In the genomic region with DNA sequence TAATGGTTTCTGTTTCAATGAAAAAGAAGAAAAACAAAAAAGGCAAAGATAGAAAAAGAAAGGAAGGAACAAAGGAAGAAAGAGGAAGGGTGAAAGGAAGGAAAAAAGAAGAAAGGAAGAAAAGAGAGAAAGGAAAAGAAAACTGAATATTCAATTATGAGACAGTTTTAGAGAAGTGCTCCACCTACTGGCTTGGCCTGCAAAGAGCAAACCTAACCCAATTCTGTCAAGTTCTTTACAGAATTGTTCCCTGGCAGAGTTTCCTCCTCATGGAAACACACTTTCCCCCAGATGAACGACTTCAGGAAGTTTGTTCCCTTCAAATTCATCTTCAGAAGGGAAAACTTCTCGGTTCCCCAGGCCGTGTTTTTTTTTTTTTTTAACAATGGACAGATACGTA, we compare ENCODE assay signal across 12 mouse cellular contexts. TPM values are rescaled to one million over a fixed set of nuclear protein-coding genes. Genes with fewer than 3 reads are reported as not detected.
DNase-seq lines count a peak whose midpoint lies in the region; ATAC-seq and TF ChIP-seq lines count a peak whose summit lies in the region.
"Had no signal": no experiment of that assay in that cellular context is flagged by ENCODE, and none has a peak within 500 bp of the region (broad histone marks: within the 10 kb centered on the region; RNA-seq: fewer than 3 reads in every experiment).

No protein-coding gene starts in this region.

- TF ChIP-seq CTCF in kidney, adult 2 months (conservative IDR thresholded peaks at IDR 0.05; ENCODE audit: insufficient read depth, insufficient read length, low read depth, low read length): no peak

- no peak overlapping the region for H3K4me3 ChIP-seq in kidney, adult 2 months (ENCODE audit: insufficient read depth, low read depth, low read length)
- no peak overlapping the region for H3K4me3 ChIP-seq in kidney, embryonic 14.5 days (ENCODE audit: low read length)
- no peak overlapping the region for H3K4me3 ChIP-seq in embryonic facial prominence, embryonic 14.5 days (ENCODE audit: low read depth, low read length)
- H3K4me3 ChIP-seq: myocyte had no signal

- no peaks in the 10 kb centered on the region for H3K27me3 ChIP-seq in kidney, adult 2 months (replicated peaks; ENCODE audit: control insufficient read depth, insufficient read depth, low read length)
- no peaks in the 10 kb centered on the region for H3K27me3 ChIP-seq in kidney, embryonic 14.5 days (ENCODE audit: control insufficient read depth, insufficient read depth, low read length)
- no peaks in the 10 kb centered on the region for H3K27me3 ChIP-seq in embryonic facial prominence, embryonic 14.5 days (replicated peaks; ENCODE audit: control insufficient read depth, insufficient read depth, low read length)

- ATAC-seq in kidney, embryonic 14.5 days (ENCODE audit: low FRiP score, low TSS enrichment): no peak
- ATAC-seq in embryonic facial prominence, embryonic 14.5 days (ENCODE audit: low read depth): no peak

- 26% methylated on average over 4 of the region's 4 CpGs for WGBS in kidney, adult 2 months
- 32% methylated on average over 4 of the region's 4 CpGs for WGBS in kidney, embryonic 14.5 days
- WGBS in embryonic facial prominence, embryonic 14.5 days: 29% methylated on average over 4 of the region's 4 CpGs

- H3K9ac ChIP-seq in kidney, embryonic 14.5 days (ENCODE audit: low read depth, low read length): no peak overlapping the region
- no peak overlapping the region for H3K9ac ChIP-seq in embryonic facial prominence, embryonic 14.5 days (ENCODE audit: low read depth, low read length)

- H3K36me3 ChIP-seq in kidney, adult 2 months (ENCODE audit: control insufficient read depth, insufficient read depth, low read length): no peaks in the 10 kb centered on the region
- no peaks in the 10 kb centered on the region for H3K36me3 ChIP-seq in kidney, embryonic 14.5 days (ENCODE audit: control insufficient read depth, insufficient read depth, low read length)
- no peaks in the 10 kb centered on the region for H3K36me3 ChIP-seq in embryonic facial prominence, embryonic 14.5 days (ENCODE audit: control insufficient read depth, insufficient read depth, low read length)

- no peak overlapping the region for H3K4me2 ChIP-seq in kidney, embryonic 14.5 days (replicated peaks; ENCODE audit: low read depth, low read length)
- no peak overlapping the region for H3K4me2 ChIP-seq in embryonic facial prominence, embryonic 14.5 days (ENCODE audit: low read depth, low read length)

- peak; percentile 9 for DNase-seq in kidney, adult 2 months
- peak; percentile 29 for DNase-seq in thymus, postnatal 0 days (ENCODE audit: low spot score)
- no peak for DNase-seq in thymus, postnatal 36 days
- DNase-seq in embryonic facial prominence, embryonic 14.5 days (ENCODE audit: low spot score): peak; percentile 4
- DNase-seq in thymus, postnatal 25 days: peak; percentile 25
- DNase-seq in heart, postnatal 36 days: no peak
- no peak for DNase-seq in gastrocnemius, adult 18-20 months (ENCODE audit: low spot score)

- TF ChIP-seq POLR2A in kidney, adult 2 months (IDR thresholded peaks at IDR 0.05; ENCODE audit: low read depth, low read length): no peak

- H3K27ac ChIP-seq in kidney, adult 2 months (ENCODE audit: insufficient read depth, low read depth, low read length): no peak overlapping the region
- no peak overlapping the region for H3K27ac ChIP-seq in kidney, embryonic 14.5 days (ENCODE audit: low read depth, low read length)
- H3K27ac ChIP-seq in embryonic facial prominence, embryonic 14.5 days (replicated peaks; ENCODE audit: low read depth, low read length): no peak overlapping the region

- intact Hi-C loops in heart, postnatal 36 days (cut with DNase I): loop anchor here (5.0 kb wide), 1 partner anchor 141 kb away; the partner anchor contains the start of gene Ifna2

- no peaks in the 10 kb centered on the region for H3K4me1 ChIP-seq in kidney, adult 2 months (ENCODE audit: control insufficient read depth, insufficient read depth, low read length)
- no peaks in the 10 kb centered on the region for H3K4me1 ChIP-seq in kidney, embryonic 14.5 days (ENCODE audit: control insufficient read depth, insufficient read depth, low read length)
- no peaks in the 10 kb centered on the region for H3K4me1 ChIP-seq in embryonic facial prominence, embryonic 14.5 days (ENCODE audit: control insufficient read depth, insufficient read depth, low read length)

- H3K9me3 ChIP-seq in kidney, embryonic 14.5 days (ENCODE audit: control insufficient read depth, low read length): no peaks in the 10 kb centered on the region
- H3K9me3 ChIP-seq in embryonic facial prominence, embryonic 14.5 days (ENCODE audit: control insufficient read depth, low read length): no peaks in the 10 kb centered on the region

RNA-seq across cellular contexts. Expression of gene Ifna11, which starts 3.2 kb away (rescaled TPM):
- polyA plus RNA-seq in kidney, adult 2 months (2012; rRNA removed): not detected in 2 replicates
- not detected in 2 replicates for polyA plus RNA-seq in kidney, embryonic 14.5 days (2014; fragmentation: Nextera tagmentation; extraction: Ambion mirVana)
- polyA plus RNA-seq in thymus, postnatal 0 days (2015; fragmentation: Nextera tagmentation; extraction: Ambion mirVana): not detected in 2 replicates
- not detected in 2 replicates for polyA plus RNA-seq in embryonic facial prominence, embryonic 14.5 days (2014; fragmentation: Nextera tagmentation; extraction: Ambion mirVana)
- total RNA-seq in heart, postnatal 36 days (2021): not detected
- not detected for total RNA-seq in gastrocnemius, adult 18-20 months (2021)
- total RNA-seq: adrenal gland, postnatal 36 days; layer of hippocampus, adult 18-20 months had no signal
- polyA plus RNA-seq: frontal cortex, adult 2 months; myocyte had no signal

RNA-seq across cellular contexts. Expression of gene Ifna6, which starts 4.2 kb away (rescaled TPM):
- polyA plus RNA-seq in kidney, adult 2 months (2012; rRNA removed): not detected in 2 replicates
- polyA plus RNA-seq in kidney, embryonic 14.5 days (2014; fragmentation: Nextera tagmentation; extraction: Ambion mirVana): not detected in 2 replicates
- polyA plus RNA-seq in thymus, postnatal 0 days (2015; fragmentation: Nextera tagmentation; extraction: Ambion mirVana): not detected in 2 replicates
- polyA plus RNA-seq in embryonic facial prominence, embryonic 14.5 days (2014; fragmentation: Nextera tagmentation; extraction: Ambion mirVana): not detected in 2 replicates
- total RNA-seq in heart, postnatal 36 days (2021): not detected
- total RNA-seq in gastrocnemius, adult 18-20 months (2021): not detected
- total RNA-seq: adrenal gland, postnatal 36 days; layer of hippocampus, adult 18-20 months had no signal
- polyA plus RNA-seq: frontal cortex, adult 2 months; myocyte had no signal

RNA-seq across cellular contexts. Expression of gene Ifna7, which starts 7.0 kb away (rescaled TPM):
- not detected in 2 replicates for polyA plus RNA-seq in kidney, adult 2 months (2012; rRNA removed)
- polyA plus RNA-seq in kidney, embryonic 14.5 days (2014; fragmentation: Nextera tagmentation; extraction: Ambion mirVana): not detected in 2 replicates
- polyA plus RNA-seq in thymus, postnatal 0 days (2015; fragmentation: Nextera tagmentation; extraction: Ambion mirVana): not detected in 2 replicates
- not detected in 2 replicates for polyA plus RNA-seq in embryonic facial prominence, embryonic 14.5 days (2014; fragmentation: Nextera tagmentation; extraction: Ambion mirVana)
- total RNA-seq in heart, postnatal 36 days (2021): not detected
- total RNA-seq in gastrocnemius, adult 18-20 months (2021): not detected
- total RNA-seq: adrenal gland, postnatal 36 days; layer of hippocampus, adult 18-20 months had no signal
- polyA plus RNA-seq: frontal cortex, adult 2 months; myocyte had no signal

RNA-seq across cellular contexts. Expression of gene Ifna5, which starts 12.3 kb away (rescaled TPM):
- not detected in 2 replicates for polyA plus RNA-seq in kidney, adult 2 months (2012; rRNA removed)
- not detected in 2 replicates for polyA plus RNA-seq in kidney, embryonic 14.5 days (2014; fragmentation: Nextera tagmentation; extraction: Ambion mirVana)
- not detected in 2 replicates for polyA plus RNA-seq in thymus, postnatal 0 days (2015; fragmentation: Nextera tagmentation; extraction: Ambion mirVana)
- polyA plus RNA-seq in embryonic facial prominence, embryonic 14.5 days (2014; fragmentation: Nextera tagmentation; extraction: Ambion mirVana): not detected in 2 replicates
- not detected for total RNA-seq in heart, postnatal 36 days (2021)
- not detected for total RNA-seq in gastrocnemius, adult 18-20 months (2021)
- total RNA-seq: adrenal gland, postnatal 36 days; layer of hippocampus, adult 18-20 months had no signal
- polyA plus RNA-seq: frontal cortex, adult 2 months; myocyte had no signal

RNA-seq across cellular contexts. Expression of gene Gm13288, which starts 17.7 kb away (rescaled TPM):
- not detected in 2 replicates for polyA plus RNA-seq in kidney, adult 2 months (2012; rRNA removed)
- not detected in 2 replicates for polyA plus RNA-seq in kidney, embryonic 14.5 days (2014; fragmentation: Nextera tagmentation; extraction: Ambion mirVana)
- polyA plus RNA-seq in thymus, postnatal 0 days (2015; fragmentation: Nextera tagmentation; extraction: Ambion mirVana): not detected in 2 replicates
- 0.21 TPM in 1 of 2 replicates, not detected in the other for polyA plus RNA-seq in embryonic facial prominence, embryonic 14.5 days (2014; fragmentation: Nextera tagmentation; extraction: Ambion mirVana)
- total RNA-seq in heart, postnatal 36 days (2021): not detected
- total RNA-seq in gastrocnemius, adult 18-20 months (2021): not detected
- total RNA-seq: layer of hippocampus, adult 18-20 months had no signal
- polyA plus RNA-seq: frontal cortex, adult 2 months had no signal

Comparison
In these comparisons a context has a peak if more than half of its experiments do, and no peak if none do; other contexts are left out.
1. DNase-seq: peak in kidney, adult 2 months (single experiment), thymus, postnatal 0 days (single experiment), embryonic facial prominence, embryonic 14.5 days (single experiment) and thymus, postnatal 25 days (single experiment); none in thymus, postnatal 36 days (0 of 2), heart, postnatal 36 days (0 of 2) and gastrocnemius, adult 18-20 months (single experiment).